Mouse (Mus musculus) brain, embryonic 14.5 days (tissue): ENCODE measurements around the gene Nutf2.

Experiments used
- CTCF ChIP-seq: fragments of 200-500 bp; IDR thresholded peaks from 2 replicates; pipeline ENCODE4 v1.5.1; 2012; ENCODE audit warnings: inconsistent platforms, mild to moderate bottlenecking, moderate library complexity, borderline replicate concordance; ENCODE audit not compliant: insufficient read depth, insufficient read length; ENCODE audit errors: extremely low read depth
- POLR2A ChIP-seq: fragments of 200-500 bp; IDR thresholded peaks from 2 replicates; pipeline ENCODE4 v1.6.1; 2012; ENCODE audit warnings: mild to moderate bottlenecking, inconsistent platforms, borderline replicate concordance; ENCODE audit not compliant: poor library complexity, insufficient read depth, insufficient read length, severe bottlenecking; ENCODE audit errors: extremely low read depth

GRCm38 (mm10) chr8:105820925-105821324 lies 39.5 kb upstream of the Nutf2 start:
- TF ChIP-seq CTCF (no peak), POLR2A (no peak)
